Mouse (Mus musculus) thymus, adult 2 months (tissue): ENCODE data around the gene Igdcc3.

Experiments
- CTCF ChIP-seq: fragments of 200-500 bp; IDR thresholded peaks from 2 replicates; pipeline ENCODE4 v1.5.1; 2012; ENCODE audit warnings: mild to moderate bottlenecking, control low read depth, low read length, moderate library complexity, borderline replicate concordance; ENCODE audit not compliant: control insufficient read depth, poor library complexity, insufficient read depth; ENCODE audit errors: extremely low read depth
- POLR2A ChIP-seq: fragments of 200-500 bp; IDR thresholded peaks from 2 replicates; pipeline ENCODE4 v1.6.1; 2012; ENCODE audit warnings: mild to moderate bottlenecking, low read length, control low read depth, moderate library complexity; ENCODE audit not compliant: control insufficient read depth, poor library complexity, insufficient read depth; ENCODE audit errors: extremely low read depth

DNA sequence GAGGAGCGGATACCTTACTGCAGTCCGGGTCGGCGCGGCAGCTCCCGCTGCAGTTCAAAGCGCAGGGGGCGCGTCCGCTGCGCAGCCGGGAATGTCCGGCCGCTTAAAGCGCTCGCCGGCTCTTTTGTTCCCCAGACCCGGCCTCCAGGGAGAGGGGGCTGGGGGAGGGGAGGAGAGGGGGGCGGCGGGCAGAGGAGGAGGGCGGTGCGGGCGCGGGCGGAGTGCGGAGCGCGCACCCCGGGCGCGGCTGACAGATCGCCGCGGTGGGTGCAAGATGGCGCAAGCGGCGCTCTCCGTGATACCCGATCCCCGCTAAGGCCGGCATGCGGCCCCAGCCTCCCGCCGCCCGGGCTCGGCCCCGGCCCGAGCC, at the start of gene Igdcc3:
- TF ChIP-seq CTCF (no peak), POLR2A (no peak)
